Mouse (Mus musculus): ENCODE results near the gene Elp1. TPM values are rescaled to one million over a fixed set of nuclear protein-coding genes. Genes with fewer than 3 reads are reported as not detected.
A peak's percentile ranks its signal among the peaks of the same experiment; 100 is the strongest.

The Elp1 gene
- polyA plus RNA-seq, 1 experiment, result 2.6 TPM

DNA sequence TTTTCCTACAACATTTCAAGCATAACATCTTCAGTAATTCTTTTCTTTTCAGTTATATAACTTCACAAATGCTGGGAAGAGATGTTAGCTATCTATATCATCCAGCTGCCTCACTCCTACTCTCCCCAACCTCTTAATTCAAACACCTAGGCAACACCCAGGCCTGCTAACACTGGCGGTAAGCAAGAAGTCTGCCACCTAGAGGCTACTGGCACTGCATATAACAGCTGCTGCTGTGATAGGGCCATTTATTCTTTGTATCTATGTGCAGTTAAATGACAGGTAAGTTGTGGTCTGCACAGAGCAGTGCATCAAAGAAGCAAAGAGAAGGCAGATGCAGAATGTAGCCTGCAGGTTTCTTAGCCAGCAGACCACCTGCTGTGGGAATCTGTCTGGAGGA, 10.8 kb downstream of the Elp1 start:
- TF ChIP-seq CTCF (IDR thresholded peaks at IDR 0.05; ENCODE audit: extremely low read depth, insufficient read length, insufficient replicate concordance, low read depth, low read length) (peak; percentile 42; the same call in 1 of the 2 replicates), POLR2A (IDR thresholded peaks at IDR 0.05; ENCODE audit: low read depth, low read length) (no peak)
- Histone ChIP-seq H3K27ac (ENCODE audit: insufficient read depth, low read depth, low read length) (no peak overlapping the region), H3K36me3 (ENCODE audit: control insufficient read depth, insufficient read depth, low read length) (peaks cover 55% of the 10 kb centered on the region), H3K4me3 (ENCODE audit: low read depth, low read length) (no peak overlapping the region), H3K27me3 (ENCODE audit: control insufficient read depth, insufficient read depth, low read length) (no peaks in the 10 kb centered on the region), H3K4me1 (ENCODE audit: control insufficient read depth, insufficient read depth, insufficient read length, low read length) (no peaks in the 10 kb centered on the region)
- WGBS, result 26% methylated on average over 1 of the region's 1 CpGs

DNA sequence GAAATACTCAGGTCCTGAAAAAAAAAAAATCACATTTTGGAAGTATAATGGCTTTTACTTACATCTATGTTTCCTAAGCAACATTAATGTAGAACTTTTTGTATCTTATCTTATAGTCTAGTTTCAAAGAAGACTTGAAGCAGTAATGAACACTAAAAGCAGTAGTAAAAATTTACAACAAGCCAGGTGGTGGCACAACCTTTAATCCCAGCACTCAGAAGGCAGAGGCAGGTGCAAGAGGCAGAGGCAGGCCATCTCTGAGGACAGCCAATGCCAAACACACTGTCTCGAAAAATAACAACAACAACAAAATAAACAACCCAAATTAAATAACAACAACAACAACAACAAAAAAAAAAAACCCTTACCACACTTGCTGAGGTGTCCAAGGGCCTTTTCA, 31.1 kb downstream of the Elp1 start:
- H3K36me3 ChIP-seq (ENCODE audit: control insufficient read depth, insufficient read depth, low read length), result peaks cover 42% of the 10 kb centered on the region
- H3K27me3 ChIP-seq (ENCODE audit: control insufficient read depth, insufficient read depth, low read length), result no peaks in the 10 kb centered on the region
- H3K4me1 ChIP-seq (ENCODE audit: control insufficient read depth, insufficient read depth, insufficient read length, low read length), result peaks cover 17% of the 10 kb centered on the region
- no peak overlapping the region for H3K4me3 ChIP-seq (ENCODE audit: low read depth, low read length)
- H3K27ac ChIP-seq (ENCODE audit: insufficient read depth, low read depth, low read length), result no peak overlapping the region
- 23% methylated on average over 1 of the region's 1 CpGs for WGBS
- TF ChIP-seq POLR2A (IDR thresholded peaks at IDR 0.05; ENCODE audit: low read depth, low read length) (no peak), CTCF (IDR thresholded peaks at IDR 0.05; ENCODE audit: extremely low read depth, insufficient read length, insufficient replicate concordance, low read depth, low read length) (no peak)

DNA sequence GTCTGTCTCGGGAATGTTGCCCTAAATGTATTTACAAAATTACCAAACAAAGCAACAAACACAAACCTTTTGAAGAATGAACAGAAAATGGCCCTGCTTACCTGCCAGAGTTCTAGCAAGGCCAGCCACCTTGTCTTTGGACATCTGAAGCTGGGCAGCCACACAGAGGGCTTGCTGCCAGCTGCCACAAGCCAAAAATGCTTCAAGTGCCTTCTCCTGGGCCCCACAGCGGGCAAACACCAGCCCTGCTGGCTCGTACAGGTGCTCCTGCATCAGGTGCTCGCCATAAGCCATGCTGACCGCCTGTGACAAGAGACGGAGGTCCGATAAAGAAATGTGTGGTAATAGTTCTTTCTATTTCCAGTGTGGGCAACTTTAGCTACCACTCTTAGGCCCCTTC, 33.2 kb downstream of the Elp1 start:
- H3K4me1 ChIP-seq (ENCODE audit: control insufficient read depth, insufficient read depth, insufficient read length, low read length), result peaks cover 17% of the 10 kb centered on the region
- WGBS, result 42% methylated on average over 7 of the region's 7 CpGs
- no peak overlapping the region for H3K4me3 ChIP-seq (ENCODE audit: low read depth, low read length)
- H3K27ac ChIP-seq (ENCODE audit: insufficient read depth, low read depth, low read length), result no peak overlapping the region
- no peaks in the 10 kb centered on the region for H3K27me3 ChIP-seq (ENCODE audit: control insufficient read depth, insufficient read depth, low read length)
- peaks cover 42% of the 10 kb centered on the region for H3K36me3 ChIP-seq (ENCODE audit: control insufficient read depth, insufficient read depth, low read length)
- TF ChIP-seq POLR2A (IDR thresholded peaks at IDR 0.05; ENCODE audit: low read depth, low read length) (no peak), CTCF (IDR thresholded peaks at IDR 0.05; ENCODE audit: extremely low read depth, insufficient read length, insufficient replicate concordance, low read depth, low read length) (no peak)

DNA sequence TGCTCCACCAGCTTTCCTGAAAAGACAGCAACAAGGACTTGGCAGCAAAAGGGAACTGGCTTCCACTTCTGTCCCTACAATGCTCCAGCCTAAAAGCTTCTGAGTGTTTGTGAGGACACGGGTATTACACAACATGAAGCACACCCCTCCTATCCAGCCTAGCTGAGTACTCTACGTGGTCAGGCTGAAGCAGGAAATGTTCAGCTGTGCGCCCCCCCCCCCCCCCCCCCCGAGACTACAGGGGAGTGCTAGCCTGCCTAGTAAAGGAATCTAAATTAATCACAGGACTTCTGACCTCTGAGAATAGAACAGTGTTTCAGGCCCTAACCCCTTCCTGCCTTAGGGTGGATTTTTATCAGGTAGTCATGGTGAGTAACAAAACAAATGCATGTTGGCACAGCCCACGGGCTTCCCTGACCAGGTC, 34.3 kb downstream of the Elp1 start:
- TF ChIP-seq CTCF (IDR thresholded peaks at IDR 0.05; ENCODE audit: extremely low read depth, insufficient read length, insufficient replicate concordance, low read depth, low read length) (no peak), POLR2A (IDR thresholded peaks at IDR 0.05; ENCODE audit: low read depth, low read length) (no peak)
- Histone ChIP-seq H3K27me3 (ENCODE audit: control insufficient read depth, insufficient read depth, low read length) (no peaks in the 10 kb centered on the region), H3K27ac (ENCODE audit: insufficient read depth, low read depth, low read length) (no peak overlapping the region), H3K36me3 (ENCODE audit: control insufficient read depth, insufficient read depth, low read length) (peaks cover 38% of the 10 kb centered on the region), H3K4me3 (ENCODE audit: low read depth, low read length) (no peak overlapping the region), H3K4me1 (ENCODE audit: control insufficient read depth, insufficient read depth, insufficient read length, low read length) (peaks cover 17% of the 10 kb centered on the region)
- 18% methylated on average over 5 of the region's 5 CpGs for WGBS

DNA sequence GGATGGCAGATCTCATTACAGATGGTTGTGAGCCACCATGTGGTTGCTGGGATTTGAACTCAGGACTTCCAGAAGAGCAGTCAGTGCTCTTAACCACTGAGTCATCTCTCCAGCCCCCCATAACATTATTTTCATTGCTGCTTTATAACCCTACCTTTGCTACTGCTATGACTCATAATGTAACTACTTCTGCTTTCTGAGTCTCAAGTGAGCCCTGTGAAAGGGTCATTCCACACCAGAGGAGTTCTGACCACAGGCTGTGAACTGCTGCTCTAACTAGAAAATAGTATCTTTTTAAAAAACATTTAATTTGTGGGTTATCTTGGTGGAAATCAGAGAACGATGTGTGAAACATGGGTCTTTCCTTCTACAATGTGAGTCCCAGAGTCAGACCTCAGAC, 44.4 kb downstream of the Elp1 start:
- Histone ChIP-seq H3K36me3 (ENCODE audit: control insufficient read depth, insufficient read depth, low read length) (peaks cover 51% of the 10 kb centered on the region), H3K4me3 (ENCODE audit: low read depth, low read length) (no peak overlapping the region), H3K27me3 (ENCODE audit: control insufficient read depth, insufficient read depth, low read length) (no peaks in the 10 kb centered on the region), H3K27ac (ENCODE audit: insufficient read depth, low read depth, low read length) (no peak overlapping the region), H3K4me1 (ENCODE audit: control insufficient read depth, insufficient read depth, insufficient read length, low read length) (no peaks in the 10 kb centered on the region)
- TF ChIP-seq POLR2A (IDR thresholded peaks at IDR 0.05; ENCODE audit: low read depth, low read length) (no peak), CTCF (IDR thresholded peaks at IDR 0.05; ENCODE audit: extremely low read depth, insufficient read length, insufficient replicate concordance, low read depth, low read length) (no peak)
- 84% methylated on average over 1 of the region's 1 CpGs for WGBS

DNA sequence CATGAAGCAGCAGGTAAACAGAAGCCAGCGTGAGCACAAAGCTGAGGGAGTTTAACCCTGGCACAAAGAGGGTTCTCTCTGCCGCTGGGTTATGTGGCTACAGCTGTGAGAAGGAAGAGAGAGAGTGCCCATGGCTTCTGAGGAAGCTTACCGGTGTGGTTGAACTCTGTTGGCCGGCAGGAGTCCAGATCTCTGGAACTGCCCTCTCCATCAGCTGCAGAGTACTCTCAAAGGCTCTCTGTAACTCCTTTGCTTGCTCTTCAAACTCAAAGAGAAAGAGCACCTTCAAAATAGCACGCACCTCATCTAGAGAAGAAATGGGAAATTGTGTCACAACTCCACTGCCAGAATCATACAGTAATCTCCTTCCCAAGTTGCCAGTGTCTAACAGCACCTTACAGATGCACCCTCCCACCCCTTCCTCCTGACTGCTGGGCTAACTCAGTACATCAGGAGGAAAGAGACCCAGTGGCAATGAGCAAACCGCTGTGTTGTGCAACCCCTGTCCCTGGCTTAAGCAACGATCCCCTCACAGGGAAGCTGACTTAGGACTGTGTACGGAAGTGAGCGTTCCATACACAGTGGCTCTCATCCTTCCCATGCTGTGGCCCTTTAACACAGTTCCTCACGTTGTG, 45.0 kb downstream of the Elp1 start:
- Histone ChIP-seq H3K4me1 (ENCODE audit: control insufficient read depth, insufficient read depth, insufficient read length, low read length) (no peaks in the 10 kb centered on the region), H3K27ac (ENCODE audit: insufficient read depth, low read depth, low read length) (no peak overlapping the region), H3K27me3 (ENCODE audit: control insufficient read depth, insufficient read depth, low read length) (no peaks in the 10 kb centered on the region), H3K4me3 (ENCODE audit: low read depth, low read length) (no peak overlapping the region), H3K36me3 (ENCODE audit: control insufficient read depth, insufficient read depth, low read length) (peaks cover 49% of the 10 kb centered on the region)
- TF ChIP-seq POLR2A (IDR thresholded peaks at IDR 0.05; ENCODE audit: low read depth, low read length) (no peak), CTCF (IDR thresholded peaks at IDR 0.05; ENCODE audit: extremely low read depth, insufficient read length, insufficient replicate concordance, low read depth, low read length) (no peak)
- 90% methylated on average over 10 of the region's 10 CpGs for WGBS

DNA sequence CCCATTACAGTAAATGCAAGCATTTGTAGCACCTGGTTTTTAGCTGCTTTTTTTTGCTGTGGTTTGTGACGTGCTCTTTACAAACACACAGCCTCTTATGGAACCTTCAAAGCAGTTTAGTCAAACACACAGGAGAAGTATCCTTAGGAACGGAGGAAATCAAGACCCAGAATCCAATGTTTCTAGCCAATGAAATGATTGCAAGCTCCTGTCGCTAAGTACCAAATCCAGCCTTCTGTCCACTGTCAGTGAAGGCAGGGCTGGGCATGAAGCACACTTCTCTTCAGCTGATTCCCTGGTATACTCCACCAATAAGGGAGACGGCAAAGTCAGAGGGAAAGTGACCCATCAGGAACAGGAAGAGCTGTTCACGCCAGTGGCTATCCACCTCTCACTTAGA, 46.1 kb downstream of the Elp1 start:
- H3K4me1 ChIP-seq (ENCODE audit: control insufficient read depth, insufficient read depth, insufficient read length, low read length), result no peaks in the 10 kb centered on the region
- no peak overlapping the region for H3K4me3 ChIP-seq (ENCODE audit: low read depth, low read length)
- H3K27ac ChIP-seq (ENCODE audit: insufficient read depth, low read depth, low read length), result no peak overlapping the region
- H3K27me3 ChIP-seq (ENCODE audit: control insufficient read depth, insufficient read depth, low read length), result no peaks in the 10 kb centered on the region
- peaks cover 49% of the 10 kb centered on the region for H3K36me3 ChIP-seq (ENCODE audit: control insufficient read depth, insufficient read depth, low read length)
- WGBS, result 89% methylated on average over 5 of the region's 5 CpGs
- TF ChIP-seq CTCF (IDR thresholded peaks at IDR 0.05; ENCODE audit: extremely low read depth, insufficient read length, insufficient replicate concordance, low read depth, low read length), result no peak
- TF ChIP-seq POLR2A (IDR thresholded peaks at IDR 0.05; ENCODE audit: low read depth, low read length), result no peak
